Mouse (Mus musculus): ENCODE data around the gene Ostc.
A peak's percentile ranks its signal among the peaks of the same experiment; 100 is the strongest.

Gene Ostc

DNA sequence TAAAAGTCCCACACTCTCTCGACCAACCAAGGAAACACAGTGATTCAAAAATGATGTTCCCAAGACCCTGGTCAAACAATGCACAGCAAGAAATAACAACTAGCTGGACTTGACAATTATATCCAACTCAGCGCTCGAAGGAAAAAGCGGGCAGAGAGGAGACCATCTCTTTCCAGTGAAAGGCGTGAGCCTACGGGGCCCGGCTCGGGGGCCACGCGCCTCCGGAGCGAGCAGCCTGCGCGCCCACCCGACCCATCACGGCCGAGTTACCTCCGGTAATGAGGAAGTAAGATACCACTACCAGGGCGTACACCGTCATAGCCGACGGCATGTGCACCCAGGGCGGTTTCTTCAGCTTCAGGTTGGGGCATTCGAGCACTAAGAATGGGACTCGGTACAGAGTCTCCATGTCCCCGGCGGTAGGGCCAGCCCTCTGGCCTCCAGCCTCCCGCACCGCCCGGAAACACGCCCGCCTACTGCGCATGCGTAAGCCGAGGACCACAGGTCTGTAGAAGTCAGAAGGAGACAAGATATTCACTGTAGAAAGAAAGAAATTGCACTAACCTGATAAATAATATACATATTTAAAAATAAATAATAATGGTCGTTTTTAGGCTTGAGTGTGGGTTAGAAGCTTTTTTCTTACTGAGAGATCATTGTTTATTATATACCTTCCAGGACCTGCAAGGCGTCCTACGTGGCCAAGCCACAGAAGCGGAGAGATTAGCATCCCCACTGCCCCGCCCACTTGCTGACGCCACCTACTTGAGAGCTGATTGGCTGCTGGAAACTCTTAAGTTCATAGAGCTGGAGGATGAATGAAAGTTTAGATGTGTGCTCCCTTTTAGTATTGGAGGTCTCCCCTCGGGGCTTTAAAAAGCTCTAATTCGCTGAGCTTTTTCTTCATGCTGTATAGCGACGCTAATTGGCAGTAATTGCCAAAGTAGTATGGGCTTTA, at the start of gene Ostc:
Gene Ostc, minus strand, starts transcription at position 478 of the 958 bp plus-strand sequence.
- peak; percentile 88 to 97 for DNase-seq (ENCODE audit: low spot score in 2 of 2)

DNA sequence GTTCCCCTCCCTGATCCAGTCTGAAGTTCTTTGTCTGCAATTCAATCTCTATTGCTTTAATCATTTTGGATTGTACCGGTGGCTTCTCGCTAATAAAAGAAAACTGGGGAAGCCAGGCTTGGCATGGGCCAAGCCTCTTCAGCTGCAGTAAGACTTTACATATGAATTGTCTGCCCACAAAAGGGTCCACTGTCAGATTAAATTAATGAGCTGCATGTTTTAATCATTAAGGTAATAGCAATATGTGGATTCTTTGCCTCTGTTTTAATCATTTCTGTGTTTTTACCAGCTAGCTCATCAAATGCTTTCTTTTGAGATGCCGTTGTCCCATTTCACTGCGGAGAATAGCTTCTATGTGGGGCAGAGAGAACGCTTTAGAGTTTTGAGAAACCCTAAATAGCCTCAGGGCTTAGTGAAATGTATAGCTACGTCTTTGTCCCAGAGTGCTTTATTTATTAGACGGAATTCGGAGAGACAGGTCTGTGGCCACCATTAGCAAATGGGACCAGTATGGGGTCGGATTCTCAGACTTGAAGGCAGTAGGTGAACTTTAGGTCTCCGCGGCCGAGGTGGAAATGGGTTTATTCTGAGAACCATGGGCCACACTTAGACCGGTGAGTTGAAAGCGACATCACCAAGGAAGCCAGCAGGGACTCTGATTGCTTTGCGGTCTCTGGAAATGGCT, 49.1 kb upstream of the Ostc start:
- no peak for DNase-seq (ENCODE audit: low spot score in 2 of 2)

GRCm38 (mm10) chr3:130757117-130757852, 48.0 kb upstream of the Ostc start:
- DNase-seq (ENCODE audit: low spot score in 2 of 2): no peak

- no peak for DNase-seq (ENCODE audit: low spot score in 2 of 2)
Measured at GRCm38 (mm10) chr3:130749206-130749605, 40.0 kb upstream of the Ostc start.

DNA sequence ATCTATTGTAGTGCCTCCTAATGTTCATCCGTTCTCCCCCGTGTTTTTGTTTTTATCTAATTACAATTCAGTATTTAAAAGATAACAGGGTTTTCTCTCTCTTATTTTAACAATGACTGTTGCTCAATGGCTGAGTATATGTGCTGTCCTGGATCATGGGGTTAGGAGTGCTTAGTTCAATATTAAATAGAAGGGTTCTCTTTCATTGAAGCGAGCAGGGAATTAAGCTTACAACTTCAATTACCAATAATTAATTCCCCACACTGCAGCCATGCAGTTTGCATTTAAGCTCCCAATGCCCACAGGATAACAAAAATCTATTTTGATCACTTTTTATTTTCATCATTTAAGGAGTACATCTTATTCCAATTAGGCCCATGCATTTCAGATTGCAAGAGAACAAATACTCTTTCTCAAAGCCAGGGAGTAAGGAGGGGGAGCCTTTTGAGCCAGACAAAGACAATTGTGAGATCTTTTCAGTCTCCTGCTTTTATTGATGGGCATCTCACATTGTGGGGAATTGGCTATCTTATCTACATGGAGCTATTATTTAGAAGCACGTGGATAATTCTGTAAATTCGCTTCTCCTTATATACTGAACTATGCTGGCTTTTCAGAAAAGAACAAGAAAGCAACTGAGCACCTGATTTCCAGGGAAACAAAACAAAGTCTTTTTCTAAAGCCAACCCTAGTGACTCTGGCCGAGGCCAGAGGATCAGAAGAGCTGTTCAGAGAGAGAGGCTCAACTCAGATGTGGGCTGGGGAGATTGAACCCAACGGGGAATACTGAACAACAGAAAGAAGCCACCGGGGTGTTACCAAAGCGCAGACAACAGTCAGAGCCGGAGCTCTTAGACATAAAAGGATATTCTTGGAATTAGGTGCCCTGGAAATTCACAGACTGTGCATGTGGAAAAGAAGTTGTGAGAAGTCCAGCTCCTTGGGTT, 37.7 kb upstream of the Ostc start:
- no peak for DNase-seq (ENCODE audit: low spot score in 2 of 2)

DNA sequence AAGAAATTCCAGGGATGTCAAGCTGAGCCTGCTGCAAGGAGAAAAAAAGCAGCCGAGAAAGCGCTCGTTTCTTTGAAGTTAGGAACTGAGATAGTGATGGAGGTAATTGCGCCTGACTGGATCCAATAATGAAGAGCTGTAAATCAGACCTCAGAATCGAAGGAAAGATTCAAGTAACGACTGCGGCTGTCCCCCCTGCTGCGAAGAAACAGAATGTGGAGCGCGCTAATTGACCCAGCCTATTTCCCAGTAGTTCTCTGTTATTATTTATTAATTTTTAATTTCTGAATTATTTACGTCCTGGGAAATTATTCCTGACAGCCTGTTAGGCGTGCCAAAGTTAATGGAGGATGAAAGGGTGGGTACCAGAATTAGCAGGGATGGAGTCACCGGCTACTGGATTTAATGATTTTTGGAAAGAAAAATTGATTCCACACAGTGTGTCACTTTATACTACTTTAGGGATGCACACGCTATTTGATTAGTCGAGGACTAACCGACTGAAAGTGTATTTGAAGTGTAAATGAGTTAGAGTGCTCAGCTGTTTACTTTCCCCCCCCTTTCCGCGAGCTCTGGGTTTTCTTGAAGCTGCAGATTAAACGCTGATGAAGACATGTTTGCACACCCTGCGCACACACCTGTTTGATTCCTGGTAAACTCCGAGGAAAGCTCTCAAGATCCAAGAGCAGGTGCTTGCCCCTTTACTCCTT, 28.6 kb upstream of the Ostc start:
- DNase-seq (ENCODE audit: low spot score in 2 of 2): no peak

DNA sequence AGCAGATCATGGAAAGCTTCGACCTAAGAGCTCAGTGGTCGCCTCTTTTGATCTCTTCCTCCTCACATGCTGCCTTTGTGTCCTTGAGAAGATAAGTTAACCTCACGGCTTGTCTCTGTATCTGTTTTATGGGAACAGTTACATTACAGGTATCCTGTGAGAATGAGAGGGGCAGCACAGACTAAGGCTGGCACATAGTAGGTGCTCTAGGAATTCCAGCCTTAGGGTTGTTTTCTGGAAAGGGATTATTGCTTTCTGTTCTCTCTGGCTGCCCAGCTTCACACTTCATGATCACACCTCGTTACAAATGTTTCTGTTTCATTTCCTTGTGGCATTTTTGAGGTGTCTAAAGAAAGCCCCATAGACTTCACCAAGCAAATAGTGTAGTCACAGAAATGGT, 27.5 kb upstream of the Ostc start:
- DNase-seq (ENCODE audit: low spot score in 2 of 2): no peak

DNA sequence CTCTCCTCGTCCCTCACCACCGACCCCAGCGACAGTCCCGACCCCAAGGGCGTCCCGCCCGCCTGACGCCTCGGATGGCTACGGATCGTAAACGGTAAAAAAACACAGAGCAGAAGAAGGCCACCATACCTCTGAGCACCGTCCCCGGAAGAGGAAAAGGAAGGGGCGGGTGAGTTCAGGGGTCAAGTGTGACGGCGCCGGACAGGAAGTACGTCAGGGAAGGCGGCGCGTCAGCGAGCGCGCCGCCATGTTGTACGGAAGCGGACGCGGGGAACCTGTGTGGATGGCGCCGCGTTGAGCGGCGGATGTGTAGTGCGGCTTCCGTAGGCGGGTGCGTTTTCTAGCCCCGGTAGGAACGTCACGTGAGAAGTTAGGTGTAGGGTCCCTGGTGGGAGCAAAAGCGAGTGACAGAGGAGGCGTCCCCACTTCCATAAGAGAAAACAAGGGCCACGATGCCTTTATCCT, 21.0 kb upstream of the Ostc start, which contains the start of gene Rpl34:
Gene Rpl34, minus strand, starts transcription at position 210 of the 465 bp plus-strand sequence.
- peak; percentile 92 to 93 for DNase-seq (ENCODE audit: low spot score in 2 of 2)

GRCm38 (mm10) chr3:130729472-130730188, 20.4 kb upstream of the Ostc start:
- DNase-seq (ENCODE audit: low spot score in 2 of 2): peak in 1 of 2 experiments; percentile 65

DNA sequence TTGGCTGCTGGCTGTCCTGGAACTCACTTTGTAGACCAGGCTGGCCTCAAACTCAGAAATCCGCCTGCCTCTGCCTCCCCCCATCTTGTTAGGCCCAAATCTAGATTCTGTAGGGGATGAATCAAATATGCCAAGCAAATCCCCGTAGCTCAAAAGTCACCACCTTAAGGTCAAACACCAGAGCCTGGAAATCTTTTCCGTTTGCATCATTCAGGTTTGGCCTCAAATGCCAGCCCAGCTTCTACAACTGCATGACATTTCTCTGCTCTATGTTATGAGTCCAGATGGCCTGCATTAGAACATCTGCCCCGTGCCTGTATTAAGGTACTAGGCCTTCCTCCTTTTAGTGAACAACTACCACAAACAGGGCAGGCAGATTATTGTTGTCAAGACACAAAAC, 18.4 kb upstream of the Ostc start:
- DNase-seq (ENCODE audit: low spot score in 2 of 2): no peak

DNA sequence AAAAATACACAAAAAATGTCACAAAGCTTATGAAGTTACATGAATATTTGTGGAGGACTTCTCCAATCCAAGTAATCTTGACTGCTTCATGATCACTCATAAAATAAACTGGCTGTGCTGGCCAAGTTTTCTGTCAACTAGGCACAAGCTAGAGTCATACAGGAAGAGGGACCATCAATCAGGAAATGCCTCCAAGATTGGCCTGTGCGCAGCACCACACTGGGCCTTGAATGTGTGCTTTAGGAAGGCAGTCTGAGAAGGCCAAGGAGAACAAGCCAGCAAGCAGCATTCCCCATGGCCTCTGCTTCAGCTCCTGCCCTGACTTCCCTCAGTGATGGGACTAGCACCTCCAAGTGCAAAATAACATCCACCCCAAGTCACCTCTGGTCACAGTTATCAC, 17.8 kb upstream of the Ostc start:
- no peak for DNase-seq (ENCODE audit: low spot score in 2 of 2)

DNA sequence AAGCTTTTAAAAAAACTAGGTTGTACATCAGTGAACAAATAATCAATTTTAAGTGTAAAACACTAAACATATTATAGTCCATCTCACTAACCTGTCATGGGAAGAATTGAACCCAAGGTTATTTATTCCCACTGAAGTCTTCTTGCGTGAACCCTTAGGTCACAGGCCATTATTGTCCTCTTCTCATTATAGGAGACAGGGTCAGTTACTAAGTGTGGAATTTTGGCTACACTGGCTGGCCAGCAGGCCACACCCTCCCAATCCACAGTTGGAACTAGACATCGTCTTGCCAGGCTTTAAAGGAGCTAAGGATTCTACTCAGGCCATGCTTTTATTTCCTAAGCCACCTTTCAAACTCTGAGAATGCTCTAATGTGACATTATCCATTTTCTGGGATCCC, 16.5 kb upstream of the Ostc start:
- no peak for DNase-seq (ENCODE audit: low spot score in 2 of 2)

GRCm38 (mm10) chr3:130722733-130723478, 13.7 kb upstream of the Ostc start:
- no peak for DNase-seq (ENCODE audit: low spot score in 2 of 2)

GRCm38 (mm10) chr3:130720225-130720624, 11.0 kb upstream of the Ostc start:
- DNase-seq (ENCODE audit: low spot score in 2 of 2): no peak

GRCm38 (mm10) chr3:130718871-130719270, 9.6 kb upstream of the Ostc start:
- DNase-seq (ENCODE audit: low spot score in 2 of 2): no peak

GRCm38 (mm10) chr3:130716555-130716954, 7.3 kb upstream of the Ostc start:
- DNase-seq (ENCODE audit: low spot score in 2 of 2): no peak

- peak; percentile 46 to 72 for DNase-seq (ENCODE audit: low spot score in 2 of 2)
Measured at GRCm38 (mm10) chr3:130714775-130715568, 5.7 kb upstream of the Ostc start.

DNA sequence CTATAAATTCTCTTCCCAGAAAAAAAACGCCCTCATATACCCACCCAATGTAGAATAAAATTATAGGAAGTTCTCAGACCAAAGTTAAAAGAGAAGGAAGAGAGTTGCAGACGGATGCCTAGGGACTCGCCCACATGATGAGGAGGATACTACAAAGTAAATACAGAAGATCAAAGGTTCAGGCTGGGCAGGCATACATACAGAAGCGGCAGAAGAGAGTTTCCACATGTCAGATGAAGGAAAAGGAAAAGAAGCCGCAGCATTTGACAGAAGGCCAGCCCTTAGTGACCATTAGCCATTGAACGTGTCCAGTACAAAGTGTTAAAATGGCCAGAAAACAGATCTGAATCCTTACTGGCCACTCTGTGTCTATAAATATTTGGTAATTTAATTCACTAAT, 3.6 kb upstream of the Ostc start:
- no peak for DNase-seq (ENCODE audit: low spot score in 2 of 2)

Data from urinary bladder, postnatal 4 days (tissue).